Mouse (Mus musculus) liver (tissue): ENCODE results near the gene Hist1h3g.

Experiments used
- DNase-seq: peaks from one replicate; pipeline ENCODE4 v3.0.0-alpha.2; 2020; ENCODE audit warnings: mixed read lengths

Gene Hist1h3g

DNA sequence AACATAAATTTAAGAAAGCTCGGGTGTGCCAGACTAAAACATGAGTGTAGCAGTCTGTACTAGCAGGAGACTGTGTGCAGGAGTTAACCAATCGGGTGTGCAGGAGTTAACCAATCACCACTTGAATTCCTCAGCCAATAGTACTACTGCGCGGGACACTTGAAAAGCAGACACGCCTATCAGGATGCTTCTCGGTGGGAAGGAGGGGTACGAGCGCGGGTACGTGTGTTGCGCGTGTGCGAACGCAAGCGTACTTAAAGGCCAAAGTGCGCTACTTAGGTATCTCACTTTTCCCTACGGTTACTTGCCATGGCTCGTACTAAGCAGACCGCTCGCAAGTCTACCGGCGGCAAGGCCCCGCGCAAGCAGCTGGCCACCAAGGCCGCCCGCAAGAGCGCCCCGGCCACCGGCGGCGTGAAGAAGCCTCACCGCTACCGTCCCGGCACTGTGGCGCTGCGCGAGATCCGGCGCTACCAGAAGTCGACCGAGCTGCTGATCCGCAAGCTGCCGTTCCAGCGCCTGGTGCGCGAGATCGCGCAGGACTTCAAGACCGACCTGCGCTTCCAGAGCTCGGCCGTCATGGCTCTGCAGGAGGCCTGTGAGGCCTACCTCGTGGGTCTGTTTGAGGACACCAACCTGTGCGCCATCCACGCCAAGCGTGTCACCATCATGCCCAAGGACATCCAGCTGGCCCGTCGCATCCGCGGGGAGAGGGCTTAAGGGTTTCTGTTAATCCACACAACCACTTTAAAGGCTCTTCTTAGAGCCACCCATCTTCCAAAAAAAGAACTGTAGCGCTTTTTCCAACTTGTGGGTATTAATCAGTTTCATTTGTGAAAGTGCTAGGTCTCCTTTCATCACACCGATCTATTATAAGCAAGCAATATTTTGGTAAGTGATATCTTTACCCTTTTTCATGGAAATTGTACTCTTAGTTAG, at the start of gene Hist1h3g:
Hist1h3g (plus strand) TSS at position 286 of the 939 bp plus-strand sequence.
- peak; percentile 93 for DNase-seq

DNA sequence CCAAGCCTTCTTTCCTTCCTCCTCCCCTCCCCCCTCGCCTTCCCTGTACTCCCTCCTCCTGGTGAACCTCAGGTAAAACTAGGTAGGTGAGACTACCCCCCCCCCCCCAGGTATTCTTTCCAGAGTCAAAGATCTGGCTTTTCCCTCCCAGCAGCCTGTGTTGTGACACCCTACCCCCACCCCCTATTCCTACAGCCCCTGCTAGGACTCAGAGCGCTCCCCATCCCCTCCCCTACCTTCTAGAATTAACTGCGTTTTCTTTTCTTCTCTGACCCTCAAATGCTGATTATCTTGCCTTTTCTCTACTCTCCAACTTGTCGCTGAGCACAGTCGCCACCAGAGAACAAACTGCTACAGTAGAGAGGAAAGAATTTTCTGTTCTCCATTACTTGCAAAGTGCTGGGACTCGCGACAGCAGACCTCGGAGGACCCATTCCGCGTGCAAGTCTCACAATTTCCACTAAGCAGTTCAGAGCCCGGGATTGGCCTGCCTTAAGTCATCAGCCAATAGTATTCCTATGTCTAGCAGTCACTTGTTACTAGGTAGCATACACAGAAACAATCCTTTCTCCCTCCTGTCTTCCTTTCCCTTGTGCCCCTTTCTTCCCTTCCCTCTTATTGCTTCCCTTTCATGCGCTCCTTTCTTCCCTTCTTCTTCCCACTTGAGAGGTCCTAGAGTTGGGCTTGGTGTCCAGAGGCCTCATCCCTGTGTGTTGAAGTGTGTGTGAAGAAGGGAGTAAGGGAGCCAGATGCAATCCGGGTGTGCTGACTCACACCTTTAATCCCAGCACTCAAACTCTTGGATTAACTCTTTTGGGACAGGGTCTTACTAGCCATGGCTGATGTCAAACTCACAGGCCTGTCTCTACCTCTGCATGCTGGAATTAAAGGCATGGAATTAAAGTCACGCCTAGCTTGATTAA, 46.6 kb upstream of the Hist1h3g start, which contains the start of gene Btn2a2:
Btn2a2 (minus strand) TSS at position 458 of the 923 bp plus-strand sequence.
- DNase-seq: peak; percentile 48

DNA sequence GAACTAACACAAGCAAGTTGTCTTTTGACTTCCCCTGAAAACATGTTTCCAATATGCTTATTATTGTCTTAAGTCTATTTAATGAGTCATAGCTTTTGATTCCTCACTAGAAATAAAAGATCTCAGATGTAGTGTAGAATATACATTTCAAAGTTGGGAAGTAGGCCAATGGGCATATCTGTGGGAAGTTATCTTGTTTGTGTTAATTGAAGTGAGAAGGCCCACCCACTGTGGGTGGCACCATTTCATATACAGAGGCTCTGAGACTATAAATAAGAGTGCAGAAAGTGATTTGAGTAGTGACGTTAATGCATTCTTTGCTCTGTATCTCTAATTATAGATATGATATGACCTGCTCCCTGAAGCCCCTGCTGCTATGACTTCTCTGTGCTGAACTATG, 44.4 kb upstream of the Hist1h3g start:
- DNase-seq: no peak

DNA sequence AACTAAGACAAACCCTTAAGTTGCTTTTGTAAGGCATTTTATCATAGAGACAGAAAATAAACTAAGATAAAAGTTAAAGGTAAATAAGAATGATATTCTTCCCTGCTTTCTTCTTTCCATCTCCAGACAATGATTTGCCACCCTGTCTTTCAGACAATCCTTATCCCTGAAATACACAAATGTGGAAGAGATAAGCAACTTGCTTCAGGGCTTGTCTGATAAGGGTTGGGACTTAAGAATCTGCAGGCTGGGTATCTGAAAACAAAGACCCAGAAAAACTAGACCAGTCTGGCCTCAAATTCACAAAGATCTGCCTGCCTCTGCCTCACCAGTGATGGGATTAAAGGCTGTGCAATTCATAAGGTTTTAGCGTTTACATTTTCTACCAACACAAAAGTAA, 44.0 kb upstream of the Hist1h3g start:
- no peak for DNase-seq

DNA sequence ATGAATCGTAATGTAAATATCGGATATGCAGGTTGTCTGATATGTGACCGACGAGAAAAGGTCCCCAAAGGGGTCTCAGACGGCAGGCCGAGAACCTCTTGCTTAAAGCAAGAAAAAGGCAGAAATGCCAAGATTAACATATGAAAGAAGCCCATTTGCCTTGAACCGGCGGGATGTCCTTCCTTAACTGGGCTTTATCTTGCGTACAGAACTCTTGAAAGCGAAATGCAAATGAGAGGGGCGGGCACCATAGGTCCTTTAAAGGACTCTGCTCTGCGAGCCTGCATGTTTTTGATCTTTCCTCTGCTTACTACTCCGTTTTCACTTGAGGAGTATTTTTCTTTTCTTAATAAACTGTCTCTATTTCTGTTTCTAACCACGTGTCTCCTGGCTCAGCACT, 43.2 kb upstream of the Hist1h3g start:
- DNase-seq: peak; percentile 36

DNA sequence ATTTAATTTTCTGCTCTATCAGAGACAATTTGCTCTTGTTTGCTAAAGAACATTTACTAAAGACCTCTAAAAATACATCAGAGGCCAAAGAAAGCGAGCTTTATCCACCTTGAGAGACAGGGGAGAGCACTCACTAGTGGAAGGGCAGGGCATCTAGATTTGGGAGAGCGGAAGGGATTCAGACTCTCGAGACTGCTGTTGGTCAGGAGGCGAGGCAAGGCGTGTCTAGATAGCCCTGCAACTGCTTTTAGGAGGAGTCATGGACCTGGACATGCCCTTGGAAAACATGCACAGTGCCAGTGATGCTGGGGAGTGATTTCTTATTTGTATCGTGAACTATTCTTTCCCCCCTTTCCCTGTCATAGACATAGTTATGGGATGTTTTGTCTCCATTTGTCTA, 39.7 kb upstream of the Hist1h3g start:
- no peak for DNase-seq

DNA sequence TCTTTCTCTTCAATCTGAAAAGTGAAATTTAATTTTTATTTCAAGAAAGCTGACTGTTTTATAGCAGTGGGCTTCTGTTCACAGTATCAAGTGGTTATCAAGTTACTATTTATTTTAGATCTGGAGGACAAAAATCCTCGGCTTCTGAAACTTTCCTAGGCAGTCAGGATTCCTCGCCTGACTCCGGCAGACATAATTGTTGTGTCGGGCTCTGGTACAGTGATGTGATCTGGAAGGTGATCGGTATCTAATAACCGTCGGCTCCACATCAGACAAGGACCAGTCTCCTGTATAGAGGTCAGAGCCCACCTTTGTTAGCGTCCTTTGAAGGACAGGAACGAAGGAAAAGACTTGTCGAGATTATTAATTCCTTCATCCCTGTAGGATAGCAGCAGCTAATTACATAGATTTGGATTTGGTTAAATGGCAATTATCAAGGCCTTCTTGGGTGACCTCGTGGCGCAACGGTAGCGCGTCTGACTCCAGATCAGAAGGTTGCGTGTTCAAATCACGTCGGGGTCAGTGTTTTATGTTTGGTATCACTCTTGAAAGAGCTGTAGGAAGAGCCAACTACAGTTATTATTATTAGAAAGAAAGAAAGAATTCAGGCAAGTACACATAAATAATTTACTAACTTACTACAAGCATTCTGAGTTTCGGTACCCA, 37.4 kb upstream of the Hist1h3g start:
- DNase-seq: peak; percentile 75

DNA sequence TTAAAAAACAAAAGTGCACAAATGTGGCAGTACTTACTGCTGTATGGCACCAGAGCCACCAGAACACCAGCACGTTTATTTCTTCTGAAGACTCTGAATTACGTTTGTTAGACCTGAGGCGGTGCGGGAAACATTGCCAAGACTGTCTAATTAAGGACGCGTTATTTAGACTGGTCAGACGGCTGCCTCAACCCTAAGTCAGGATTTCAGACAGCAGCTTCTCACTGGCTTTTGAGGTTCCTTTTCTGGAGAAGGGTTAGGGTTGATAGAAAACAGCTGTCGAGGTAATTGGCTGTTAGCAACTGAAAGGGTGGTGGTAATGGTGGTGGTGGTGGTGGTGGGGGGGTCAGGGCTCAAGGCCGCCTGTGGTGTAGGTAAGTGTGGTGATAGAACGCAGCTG, 36.6 kb upstream of the Hist1h3g start:
- DNase-seq: no peak

DNA sequence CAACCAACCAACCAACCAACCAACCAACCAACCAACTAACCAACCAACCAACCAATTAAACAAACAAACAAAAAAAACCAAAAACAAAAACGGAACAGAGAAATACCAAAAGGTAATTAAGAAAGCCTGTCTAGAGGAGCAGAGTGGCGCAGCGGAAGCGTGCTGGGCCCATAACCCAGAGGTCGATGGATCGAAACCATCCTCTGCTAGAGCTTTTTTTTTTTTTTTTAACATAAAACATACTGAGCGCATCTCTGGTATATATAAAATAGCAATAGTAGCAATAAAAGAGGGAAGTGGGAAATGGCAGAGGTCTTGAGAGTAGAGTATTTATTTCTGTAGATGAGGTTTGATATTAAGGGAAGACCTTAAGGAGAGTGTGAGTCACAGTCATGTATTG, 35.3 kb upstream of the Hist1h3g start:
- peak; percentile 46 for DNase-seq

DNA sequence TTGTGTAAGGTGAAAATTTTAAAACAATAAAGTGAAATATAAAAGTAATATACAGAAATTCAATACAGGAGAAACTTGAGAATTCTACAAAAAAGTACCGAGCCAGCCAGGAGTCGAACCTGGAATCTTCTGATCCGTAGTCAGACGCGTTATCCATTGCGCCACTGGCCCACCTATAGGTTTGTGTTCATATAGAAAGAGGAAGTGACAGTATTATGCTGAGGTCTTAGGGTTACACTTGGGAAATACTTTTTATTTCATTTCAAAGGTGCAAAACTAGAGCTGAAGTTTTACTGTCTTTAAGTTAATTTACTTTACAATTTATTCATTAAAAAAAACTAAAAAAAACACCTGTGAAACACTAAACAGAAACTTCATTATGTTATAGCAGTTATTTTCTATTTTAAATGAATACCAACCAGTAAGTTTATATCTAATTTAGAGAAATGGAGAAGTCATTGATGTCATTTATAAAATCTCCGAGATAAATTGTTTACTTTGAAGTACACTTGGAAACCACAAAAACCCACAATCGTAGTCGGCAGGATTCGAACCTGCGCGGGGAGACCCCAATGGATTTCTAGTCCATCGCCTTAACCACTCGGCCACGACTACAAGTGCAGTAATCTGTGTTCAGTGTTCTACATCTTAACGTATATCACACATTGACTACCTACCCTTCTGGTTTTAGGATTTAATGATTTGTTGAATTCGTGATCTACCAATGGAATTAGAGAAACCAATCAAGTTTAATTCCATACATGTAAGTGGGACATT, 34.6 kb upstream of the Hist1h3g start:
- DNase-seq: peak; percentile 90

DNA sequence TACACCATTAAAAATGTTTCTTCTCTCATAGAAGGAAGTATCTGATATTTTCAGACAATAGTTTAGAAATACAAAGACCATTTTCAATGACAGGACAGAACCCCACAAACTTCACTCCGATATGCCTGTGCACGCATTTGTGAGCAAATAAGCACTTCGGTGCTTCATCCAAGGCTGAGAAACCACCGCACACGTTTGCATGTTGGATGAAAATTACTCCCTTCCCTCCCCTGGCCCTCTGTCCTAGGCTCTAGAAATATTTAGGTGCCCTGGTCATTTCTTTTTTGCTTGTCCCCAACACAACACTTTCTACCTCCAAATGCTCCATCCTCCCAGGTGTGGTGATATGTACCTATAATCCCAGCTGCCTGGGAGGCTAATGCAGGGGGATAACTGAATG, 33.7 kb upstream of the Hist1h3g start:
- DNase-seq: no peak

DNA sequence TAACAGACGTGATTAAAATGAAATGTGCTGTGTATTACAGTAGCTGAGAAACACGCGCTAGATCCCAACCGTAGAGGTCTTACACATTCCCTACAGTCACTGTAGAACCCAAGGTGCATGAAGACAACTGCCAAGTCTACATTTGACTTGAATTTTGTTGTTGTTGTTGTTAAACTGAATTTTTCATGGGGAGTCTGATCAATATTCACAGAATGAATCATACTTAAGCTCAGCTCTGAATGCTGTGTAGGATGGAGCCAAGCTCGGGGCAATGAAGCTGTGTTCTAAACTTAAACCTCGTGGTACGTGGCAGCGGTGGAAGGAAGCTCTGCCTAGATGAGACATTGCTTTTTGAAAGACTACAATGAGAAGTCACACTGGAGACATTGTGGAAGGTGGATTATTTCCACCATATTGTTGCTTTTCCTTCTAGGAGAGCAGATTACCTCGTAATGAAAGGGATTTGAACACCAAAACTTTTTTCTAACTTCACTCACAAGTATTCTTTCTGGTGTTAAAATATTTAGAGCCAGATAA, 33.1 kb upstream of the Hist1h3g start:
- no peak for DNase-seq

DNA sequence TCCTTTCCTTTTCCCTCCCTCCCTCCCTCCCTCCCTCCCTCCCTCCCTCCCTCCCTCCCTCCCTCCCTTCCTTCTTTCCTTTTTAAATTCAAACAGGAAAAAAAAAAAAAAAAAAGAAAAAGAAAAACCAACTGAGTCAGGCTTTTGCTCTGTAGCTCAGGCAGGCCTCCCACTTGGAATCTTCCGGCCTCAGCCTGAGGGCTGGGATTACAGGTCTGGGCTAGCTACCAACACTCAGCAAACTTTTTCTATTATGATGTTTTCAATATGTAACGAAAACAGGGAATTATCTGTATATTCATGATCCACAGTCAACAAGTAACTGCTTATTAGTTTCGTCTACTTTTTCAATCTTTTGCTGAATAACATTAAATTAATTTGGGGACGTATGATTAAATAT, 32.3 kb upstream of the Hist1h3g start:
- no peak for DNase-seq

DNA sequence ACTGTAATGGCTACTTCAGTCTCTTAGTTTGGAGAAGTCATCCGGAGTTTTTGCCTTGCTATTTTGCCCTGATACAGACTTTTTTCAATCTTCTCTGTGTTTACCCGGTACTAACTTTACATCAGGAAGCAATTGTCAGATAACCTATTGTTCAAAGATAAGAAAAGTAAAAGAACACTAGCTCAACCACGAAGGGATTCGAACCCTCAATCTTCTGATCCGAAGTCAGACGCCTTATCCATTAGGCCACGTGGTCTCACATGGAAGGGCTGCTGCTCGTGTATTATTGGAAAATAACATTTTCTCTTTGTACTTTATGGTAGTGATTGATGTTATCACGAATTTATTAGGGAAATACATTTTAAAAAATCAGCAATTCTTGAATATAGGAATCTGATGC, 31.4 kb upstream of the Hist1h3g start:
- peak; percentile 74 for DNase-seq

DNA sequence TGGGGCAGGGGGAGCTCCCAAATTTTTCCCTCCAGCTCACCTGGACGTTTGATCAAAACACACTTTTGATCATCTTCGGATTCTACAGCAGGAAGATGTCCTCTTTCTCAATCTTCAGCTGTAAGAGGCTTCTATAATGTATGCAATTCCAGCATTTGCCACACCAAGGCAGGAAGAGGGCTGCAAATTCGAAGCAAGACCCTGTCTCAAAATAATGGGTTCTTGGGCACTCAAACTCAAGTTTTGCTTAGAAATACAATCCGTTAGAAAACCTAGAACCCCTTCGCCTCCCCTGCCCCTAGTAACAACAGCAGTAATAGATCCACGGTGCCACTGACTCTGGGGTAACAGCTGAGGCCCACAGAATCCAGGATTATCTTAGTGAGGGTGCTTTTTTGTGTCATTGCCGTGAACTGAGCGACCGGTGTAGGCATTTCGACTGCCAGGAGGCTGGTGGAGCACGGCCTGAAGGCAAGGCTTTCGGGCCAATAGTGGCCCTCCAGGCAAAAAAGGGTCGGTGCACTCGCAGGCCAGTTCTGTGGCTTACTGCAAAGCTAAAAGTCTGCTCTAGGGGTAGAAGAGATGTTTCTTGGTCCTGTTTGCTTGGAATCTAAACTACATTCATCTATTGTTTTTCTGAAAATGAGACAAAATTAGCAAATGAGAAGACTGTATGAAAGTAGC, 29.4 kb upstream of the Hist1h3g start:
- DNase-seq: peak; percentile 62

DNA sequence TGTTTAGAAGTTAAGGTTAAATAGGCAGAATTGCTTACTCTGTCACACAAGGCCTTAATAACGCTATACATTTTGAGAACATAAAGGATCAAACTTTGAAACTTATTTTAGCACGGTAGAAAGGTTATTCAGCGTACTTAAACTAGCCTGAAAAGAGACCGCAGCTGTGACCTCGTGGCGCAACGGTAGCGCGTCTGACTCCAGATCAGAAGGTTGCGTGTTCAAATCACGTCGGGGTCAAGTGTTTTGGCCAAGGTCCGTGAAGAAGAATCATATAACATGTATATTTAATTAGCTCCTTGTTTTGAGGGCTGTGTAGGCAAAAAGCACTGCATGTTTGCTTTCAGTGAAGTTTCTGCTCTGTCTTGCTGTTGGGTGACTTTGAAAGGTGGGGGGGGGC, 28.9 kb upstream of the Hist1h3g start:
- DNase-seq: peak; percentile 82

DNA sequence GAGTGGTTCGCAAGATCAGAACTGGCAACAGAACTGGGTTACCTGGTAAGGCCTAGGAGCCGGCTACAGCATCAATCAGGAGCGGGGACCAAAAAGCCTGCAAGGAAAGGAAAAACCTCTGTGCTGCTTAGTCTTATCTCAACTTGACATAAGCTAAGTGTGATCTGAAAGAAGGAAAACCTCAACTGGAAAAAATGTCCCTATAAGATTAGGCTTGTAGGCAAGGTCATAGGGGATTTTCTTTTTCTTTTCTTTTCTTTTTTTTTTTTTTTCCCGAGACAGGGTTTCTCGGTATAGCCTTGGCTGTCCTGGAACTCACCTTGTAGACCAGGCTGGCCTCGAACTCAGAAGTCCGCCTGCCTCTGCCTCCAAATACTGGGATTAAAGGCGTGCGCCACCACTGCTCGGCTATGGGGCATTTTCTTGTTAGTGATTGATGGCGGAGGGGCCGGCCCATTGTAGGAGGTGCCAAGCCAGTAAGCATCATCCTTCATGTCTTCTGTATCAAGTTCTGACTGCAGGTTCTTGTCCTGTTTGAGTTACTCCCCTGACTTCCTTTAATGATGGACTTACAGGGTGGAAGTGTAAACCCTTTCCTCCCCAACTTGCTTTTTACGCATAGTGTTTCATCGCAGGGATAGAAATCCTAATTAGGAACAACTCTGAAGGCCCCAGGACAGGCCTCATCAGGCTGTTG, 28.3 kb upstream of the Hist1h3g start:
- peak; percentile 79 for DNase-seq

DNA sequence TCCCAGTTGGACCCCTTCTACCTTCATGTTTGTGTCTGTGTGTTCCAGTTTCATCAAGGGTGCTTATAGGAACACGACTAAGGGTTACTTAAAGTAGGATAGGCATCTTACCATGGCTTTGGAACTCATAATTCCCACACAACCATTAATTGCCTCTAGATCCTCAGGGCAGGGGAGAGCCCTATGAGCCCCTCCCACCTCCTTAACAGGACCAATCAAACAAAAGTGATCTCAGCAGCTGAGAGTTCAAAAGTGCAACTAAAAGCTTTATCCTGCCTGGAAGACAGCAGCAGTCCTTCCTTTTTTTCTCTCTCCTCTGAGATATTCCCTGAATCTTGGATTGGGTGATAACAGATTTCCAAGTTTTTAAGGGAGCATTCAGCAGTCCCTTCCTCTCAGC, 25.1 kb upstream of the Hist1h3g start:
- no peak for DNase-seq

DNA sequence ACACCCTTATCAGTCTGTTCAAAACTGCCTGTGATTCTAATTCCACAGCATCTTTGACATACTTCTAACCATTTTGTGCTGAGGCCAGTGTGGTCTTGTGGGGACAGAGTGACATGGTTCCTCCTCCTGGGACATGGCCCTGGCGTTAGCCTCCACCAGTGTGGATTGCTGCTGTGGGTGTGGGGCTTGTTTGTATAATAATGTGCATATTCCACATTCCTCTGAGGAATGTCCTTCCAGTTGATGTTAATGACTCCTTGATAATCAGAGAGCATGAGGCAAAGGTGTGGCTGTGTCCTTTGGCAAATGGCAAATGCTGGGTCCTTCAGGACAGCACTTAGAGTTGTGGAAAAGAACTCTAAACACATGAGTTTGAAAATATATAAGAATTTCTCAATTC, 21.7 kb upstream of the Hist1h3g start:
- no peak for DNase-seq

DNA sequence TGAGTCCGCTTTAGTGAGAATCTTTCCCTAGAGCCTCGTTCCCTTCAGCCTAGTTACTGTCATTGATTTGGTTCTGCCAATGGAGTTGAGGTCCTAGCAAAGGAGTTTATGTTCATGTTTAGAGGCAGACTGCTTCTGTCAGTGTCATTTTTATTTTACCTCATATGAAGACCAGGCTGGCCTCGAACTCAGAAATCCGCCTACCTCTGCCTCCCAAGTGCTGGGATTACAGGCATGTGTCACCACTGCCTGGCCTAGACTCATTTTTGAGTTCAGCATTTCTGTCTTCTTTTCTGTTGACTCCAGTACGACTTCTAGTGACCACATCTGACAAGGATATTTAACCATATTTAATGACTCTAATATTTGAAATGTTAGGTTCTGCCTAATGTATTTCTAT, 19.9 kb upstream of the Hist1h3g start:
- no peak for DNase-seq
